Mouse (Mus musculus): Measurements from ENCODE around the gene Wsb1. TPM values are rescaled to one million over a fixed set of nuclear protein-coding genes. Genes with fewer than 3 reads are reported as not detected.
A peak's percentile ranks its signal among the peaks of the same experiment; 100 is the strongest.

Wsb1 gene
- polyA plus RNA-seq, 1 experiment from 2014 or later: 64.7 TPM

DNA sequence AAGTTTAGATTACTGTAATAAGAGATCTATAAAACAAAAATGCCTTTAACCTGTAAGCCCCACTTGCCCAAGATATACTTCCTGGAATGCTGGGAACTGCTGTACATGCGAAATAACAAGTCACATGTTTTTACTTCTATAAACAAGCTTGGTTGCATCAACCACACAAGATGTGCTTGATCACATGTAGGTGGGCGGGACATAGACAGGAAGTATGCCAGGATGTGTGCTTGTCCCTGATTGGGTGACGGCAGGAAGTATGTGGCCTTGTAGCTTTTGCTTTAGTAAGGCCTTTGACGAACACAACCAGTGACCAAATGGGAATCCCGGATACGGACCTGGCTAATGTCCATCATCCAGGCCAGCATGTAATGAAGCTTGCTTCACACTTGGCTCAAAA is 31.1 kb downstream of the Wsb1 start:
- Histone ChIP-seq H3K4me1 (replicated peaks; ENCODE audit: control insufficient read depth, insufficient read depth, low read length) (0 out of 2 replicates have a peak, but pooled peaks cover 3% of the 10 kb centered on the region), H3K9me3 (ENCODE audit: control insufficient read depth) (no peaks in the 10 kb centered on the region), H3K27ac (ENCODE audit: low read depth, low read length) (no peak overlapping the region), H3K27me3 (replicated peaks; ENCODE audit: control insufficient read depth, insufficient read depth, low read length) (no peaks in the 10 kb centered on the region), H3K4me2 (replicated peaks; ENCODE audit: low read depth) (no peak overlapping the region), H3K4me3 (ENCODE audit: low read depth, low read length) (no peak overlapping the region), H3K9ac (ENCODE audit: low read depth, low read length) (no peak overlapping the region), H3K36me3 (ENCODE audit: control insufficient read depth, insufficient read depth) (no peaks in the 10 kb centered on the region)
- WGBS: 79% methylated on average over 6 of the region's 6 CpGs
- TF ChIP-seq CTCF (IDR thresholded peaks at IDR 0.05; ENCODE audit: low read depth): no peak
- peak; percentile 51; the same call in 1 of the 2 replicates for ATAC-seq

DNA sequence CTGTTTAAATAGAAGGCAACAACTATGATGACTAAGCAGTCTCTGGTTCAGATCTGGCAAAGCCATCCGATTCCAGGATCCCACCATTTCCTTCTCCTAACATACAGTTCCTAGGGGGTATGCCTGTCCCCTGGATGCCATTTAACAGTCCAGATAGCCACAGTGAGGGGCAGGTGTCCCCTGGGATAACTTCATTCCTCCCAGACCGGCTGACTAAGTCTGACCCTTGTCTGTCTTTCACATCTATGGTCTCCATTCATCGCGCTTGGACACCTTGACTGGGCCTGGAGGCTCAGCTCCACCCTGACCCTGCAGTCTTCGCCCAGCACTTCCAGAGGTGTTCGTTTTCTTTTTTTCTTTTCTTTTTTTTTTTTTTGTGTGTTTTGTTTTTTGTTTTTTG is 31.8 kb downstream of the Wsb1 start:
- no peak overlapping the region for H3K4me3 ChIP-seq (ENCODE audit: low read depth, low read length)

DNA sequence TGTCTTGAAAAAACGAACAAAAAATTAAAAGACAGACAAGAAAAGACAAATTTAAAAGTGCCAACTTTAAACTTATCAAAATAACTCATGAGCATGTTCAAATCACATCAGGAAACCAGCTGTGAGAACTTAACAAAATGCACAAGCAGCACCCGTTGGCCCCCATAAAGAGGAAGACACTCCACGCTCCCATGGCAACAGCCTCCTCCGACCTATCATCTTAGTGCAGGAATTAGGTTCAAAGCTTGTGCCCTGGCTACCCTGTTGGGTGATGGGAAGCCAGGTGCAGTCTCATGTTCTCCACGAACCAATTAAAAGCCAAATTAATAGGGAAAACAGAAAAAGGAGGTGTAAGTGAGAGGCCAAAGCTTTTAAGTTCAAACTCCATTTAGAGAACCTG is 32.8 kb downstream of the Wsb1 start:
- Histone ChIP-seq H3K4me3 (ENCODE audit: low read depth, low read length) (no peak overlapping the region), H3K36me3 (ENCODE audit: control insufficient read depth, insufficient read depth) (no peaks in the 10 kb centered on the region), H3K9ac (ENCODE audit: low read depth, low read length) (no peak overlapping the region), H3K4me2 (replicated peaks; ENCODE audit: low read depth) (no peak overlapping the region), H3K27me3 (replicated peaks; ENCODE audit: control insufficient read depth, insufficient read depth, low read length) (no peaks in the 10 kb centered on the region), H3K27ac (ENCODE audit: low read depth, low read length) (no peak overlapping the region), H3K4me1 (replicated peaks; ENCODE audit: control insufficient read depth, insufficient read depth, low read length) (0 out of 2 replicates have a peak, but pooled peaks cover 3% of the 10 kb centered on the region), H3K9me3 (ENCODE audit: control insufficient read depth) (no peaks in the 10 kb centered on the region)
- no peak for TF ChIP-seq CTCF (IDR thresholded peaks at IDR 0.05; ENCODE audit: low read depth)
- WGBS: 75% methylated on average over 5 of the region's 5 CpGs
- no peak for ATAC-seq

More for the DNA sequence above, 31.8 kb downstream of the Wsb1 start:
- Histone ChIP-seq H3K9me3 (ENCODE audit: control insufficient read depth) (no peaks in the 10 kb centered on the region), H3K9ac (ENCODE audit: low read depth, low read length) (no peak overlapping the region), H3K27ac (ENCODE audit: low read depth, low read length) (no peak overlapping the region), H3K27me3 (replicated peaks; ENCODE audit: control insufficient read depth, insufficient read depth, low read length) (no peaks in the 10 kb centered on the region), H3K4me1 (replicated peaks; ENCODE audit: control insufficient read depth, insufficient read depth, low read length) (0 out of 2 replicates have a peak, but pooled peaks cover 3% of the 10 kb centered on the region), H3K36me3 (ENCODE audit: control insufficient read depth, insufficient read depth) (no peaks in the 10 kb centered on the region), H3K4me2 (replicated peaks; ENCODE audit: low read depth) (no peak overlapping the region)
- no peak for ATAC-seq
- 90% methylated on average over 6 of the region's 6 CpGs for WGBS
- no peak for TF ChIP-seq CTCF (IDR thresholded peaks at IDR 0.05; ENCODE audit: low read depth)

DNA sequence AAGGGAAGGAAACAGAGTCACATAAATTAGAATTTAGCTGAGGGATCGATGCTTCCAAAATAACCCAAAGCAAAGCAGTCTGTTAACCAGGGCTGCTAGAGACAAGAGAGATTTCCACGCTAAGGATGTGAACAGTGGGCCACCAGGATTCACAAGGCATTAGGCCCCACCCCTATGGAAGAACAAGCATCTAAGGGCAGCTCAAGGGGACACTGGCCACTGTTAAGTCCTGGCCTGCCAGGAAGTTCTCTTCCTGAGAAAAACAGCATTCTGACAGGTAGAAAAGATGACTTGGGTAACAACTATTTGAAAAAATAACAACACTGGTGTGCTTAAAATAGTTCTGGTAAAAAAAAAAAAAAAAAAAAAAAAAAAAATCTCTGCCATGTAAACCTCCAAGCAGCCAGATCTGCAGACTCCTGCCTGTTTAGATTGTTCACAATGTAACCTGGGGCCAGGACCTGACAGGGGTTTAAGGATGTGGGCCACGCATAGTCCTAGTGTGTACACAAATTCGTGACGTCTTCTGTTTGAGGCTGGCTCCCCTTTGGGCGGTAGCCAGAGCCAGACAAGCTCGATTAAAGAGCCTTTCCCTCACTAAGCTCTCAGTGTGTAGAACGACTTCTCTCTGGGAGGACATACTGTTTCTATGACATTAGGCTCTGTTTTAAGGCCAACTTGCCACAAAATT is 35.4 kb downstream of the Wsb1 start:
- H3K9me3 ChIP-seq (ENCODE audit: control insufficient read depth): no peaks in the 10 kb centered on the region
- ATAC-seq: no peak
- H3K4me1 ChIP-seq (replicated peaks; ENCODE audit: control insufficient read depth, insufficient read depth, low read length): no peaks in the 10 kb centered on the region
- 54% methylated on average over 8 of the region's 8 CpGs for WGBS
- no peaks in the 10 kb centered on the region for H3K36me3 ChIP-seq (ENCODE audit: control insufficient read depth, insufficient read depth)
- no peaks in the 10 kb centered on the region for H3K27me3 ChIP-seq (replicated peaks; ENCODE audit: control insufficient read depth, insufficient read depth, low read length)
- TF ChIP-seq CTCF (IDR thresholded peaks at IDR 0.05; ENCODE audit: low read depth): no peak
- no peak overlapping the region for H3K4me3 ChIP-seq (ENCODE audit: low read depth, low read length)
- no peak overlapping the region for H3K4me2 ChIP-seq (replicated peaks; ENCODE audit: low read depth)
- H3K27ac ChIP-seq (ENCODE audit: low read depth, low read length): no peak overlapping the region
- no peak overlapping the region for H3K9ac ChIP-seq (ENCODE audit: low read depth, low read length)

DNA sequence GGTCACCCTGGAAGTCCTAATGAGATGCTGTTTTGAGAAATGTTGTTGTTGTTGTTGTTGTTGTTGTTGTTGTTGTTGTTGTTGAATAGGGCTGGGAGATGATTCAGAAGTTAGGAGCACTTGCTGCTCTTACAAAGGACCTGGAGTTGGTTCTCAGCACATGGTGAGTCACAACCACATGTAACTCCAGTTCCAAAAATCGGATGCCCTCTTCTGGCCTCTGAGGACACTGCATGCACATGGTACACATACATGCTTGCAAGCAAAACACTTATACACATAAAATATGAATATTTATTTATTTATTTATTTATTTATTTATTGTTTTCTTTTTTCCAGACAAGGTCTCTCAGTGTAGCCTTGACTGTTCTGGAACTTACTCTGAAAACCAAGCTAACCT is 36.4 kb downstream of the Wsb1 start:
- Histone ChIP-seq H3K4me2 (replicated peaks; ENCODE audit: low read depth) (no peak overlapping the region), H3K9me3 (ENCODE audit: control insufficient read depth) (no peaks in the 10 kb centered on the region), H3K4me1 (replicated peaks; ENCODE audit: control insufficient read depth, insufficient read depth, low read length) (no peaks in the 10 kb centered on the region), H3K9ac (ENCODE audit: low read depth, low read length) (no peak overlapping the region), H3K27ac (ENCODE audit: low read depth, low read length) (no peak overlapping the region), H3K27me3 (replicated peaks; ENCODE audit: control insufficient read depth, insufficient read depth, low read length) (no peaks in the 10 kb centered on the region), H3K4me3 (ENCODE audit: low read depth, low read length) (no peak overlapping the region), H3K36me3 (ENCODE audit: control insufficient read depth, insufficient read depth) (no peaks in the 10 kb centered on the region)
- peak; percentile 38 for TF ChIP-seq CTCF (IDR thresholded peaks at IDR 0.05; ENCODE audit: low read depth)
- 95% methylated on average over 1 of the region's 1 CpGs for WGBS
- no peak for ATAC-seq

DNA sequence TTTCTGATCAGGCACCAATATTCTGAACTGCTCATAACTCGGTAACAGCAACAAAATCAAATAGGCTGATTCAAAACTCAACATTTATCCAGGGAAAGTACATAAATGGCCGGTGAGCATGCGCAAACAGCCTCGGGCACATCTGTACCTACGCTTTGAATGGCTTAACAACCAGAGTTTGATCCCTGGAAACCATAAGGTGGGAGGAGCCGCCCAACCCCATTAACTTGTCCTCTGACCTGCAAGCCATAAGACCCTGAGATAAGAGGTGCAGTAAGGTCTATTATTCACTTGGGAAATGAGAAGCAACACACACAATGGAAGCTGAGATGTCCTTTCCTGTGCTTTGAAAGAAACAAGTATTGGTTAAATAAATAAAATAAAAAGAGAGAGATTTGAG is 37.3 kb downstream of the Wsb1 start:
- WGBS: 37% methylated on average over 6 of the region's 6 CpGs
- H3K36me3 ChIP-seq (ENCODE audit: control insufficient read depth, insufficient read depth): no peaks in the 10 kb centered on the region
- no peak for TF ChIP-seq CTCF (IDR thresholded peaks at IDR 0.05; ENCODE audit: low read depth)
- H3K27ac ChIP-seq (ENCODE audit: low read depth, low read length): peak overlapping the region; percentile 70
- H3K4me3 ChIP-seq (ENCODE audit: low read depth, low read length): no peak overlapping the region
- H3K4me2 ChIP-seq (replicated peaks; ENCODE audit: low read depth): no peak overlapping the region
- H3K4me1 ChIP-seq (replicated peaks; ENCODE audit: control insufficient read depth, insufficient read depth, low read length): no peaks in the 10 kb centered on the region
- ATAC-seq: peak; percentile 70
- no peaks in the 10 kb centered on the region for H3K27me3 ChIP-seq (replicated peaks; ENCODE audit: control insufficient read depth, insufficient read depth, low read length)
- H3K9me3 ChIP-seq (ENCODE audit: control insufficient read depth): no peaks in the 10 kb centered on the region
- H3K9ac ChIP-seq (ENCODE audit: low read depth, low read length): no peak overlapping the region

Measured in intestine, postnatal 0 days (tissue).